Mouse (Mus musculus) Patski (cell line): ENCODE measurements at regions not wholly inside any gene's neighbourhood (a gene's known extent, or its start where the extent isn't known, plus 50 kb on each side); places are given as distances from the start of the nearest gene placed in this dataset.
A peak's percentile ranks its signal among the peaks of the same experiment; 100 is the strongest.

ENCODE experiments used
- ATAC-seq: fragments of 100-300 bp; one replicate; pipeline ENCODE4 v1.8.0; 2021
- CTCF ChIA-PET: fragments of 350-600 bp; sonication (Branson Sonifier 250); formaldehyde crosslinking; loops from one replicate; lab custom pipeline; 2022; ENCODE audit warnings: inconsistent platforms; lab: Charles Lee
- POLR2A ChIA-PET: fragments of 350-600 bp; sonication (Branson Sonifier 250); formaldehyde crosslinking; loops from one replicate; lab custom pipeline; 2022; ENCODE audit warnings: antibody characterized with exemption, inconsistent platforms; lab: Charles Lee
- DNase-seq: peaks from one replicate; pipeline ENCODE4 v3.0.0-alpha.2; 2011; ENCODE audit warnings: low read depth, low spot score
- H3K27me3 ChIP-seq: fragments of 371-371 bp; one replicate; pipeline ENCODE4 v1.5.1; 2021
- CTCF ChIP-seq: fragments of 100-300 bp; IDR thresholded peaks from one replicate; pipeline ENCODE4 v1.5.1; 2021
- in situ Hi-C: fragments of 300-500 bp; cut with MboI; formaldehyde crosslinking; loops from 3 replicates; pipeline ENCODE4 v1.11.1; 2018; ENCODE audit warnings: low pct_unique_long_range_greater_than_20kb, mixed read lengths

- CTCF ChIA-PET: interaction anchor here (1.7 kb wide), 1 partner anchor 11 kb away, joined by 3 read pairs; no protein-coding TSS in a partner anchor
- no peak for TF ChIP-seq CTCF
- ATAC-seq: no peak
- H3K27me3 ChIP-seq: no peaks in the 10 kb centered on the region
- in situ Hi-C loops: no loop called here
- no peak for DNase-seq
- POLR2A ChIA-PET: no interaction called here
Measured at GRCm38 (mm10) chr12:16012081-16012480, 195.4 kb upstream of the Trib2 start.

GRCm38 (mm10) chr12:16009822-16010620, 193.3 kb upstream of the Trib2 start:
- H3K27me3 ChIP-seq: no peaks in the 10 kb centered on the region
- POLR2A ChIA-PET: no interaction called here
- no peak for TF ChIP-seq CTCF
- ATAC-seq: no peak
- no peak for DNase-seq
- CTCF ChIA-PET: interaction anchor here (0.8 to 1.3 kb wide), 3 partner anchors 25 to 194 kb away, joined by 3 to 5 read pairs (median 3); no protein-coding TSS in a partner anchor
- in situ Hi-C loops: loop anchor here (5.0 kb wide), 2 partner anchors 98 to 193 kb away; partner anchors contain the start of gene Trib2

- no peak for DNase-seq
- TF ChIP-seq CTCF: no peak
- CTCF ChIA-PET: interaction anchor here (0.9 to 1.3 kb wide), 2 partner anchors 26 to 193 kb away, joined by 3 to 5 read pairs; no protein-coding TSS in a partner anchor
- H3K27me3 ChIP-seq: no peaks in the 10 kb centered on the region
- ATAC-seq: peak; percentile 46
- POLR2A ChIA-PET: no interaction called here
- in situ Hi-C loops: loop anchor here (5.0 kb wide), 2 partner anchors 97 to 192 kb away; partner anchors contain the start of gene Trib2
Measured at GRCm38 (mm10) chr12:16008763-16009515, 192.2 kb upstream of the Trib2 start.

- ChIA-PET CTCF (no interaction called here), POLR2A (no interaction called here)
- DNase-seq (no peak), ATAC-seq (no peak)
- in situ Hi-C loops: loop anchor here (5.0 kb wide), 2 partner anchors 96 to 191 kb away; partner anchors contain the start of gene Trib2
- H3K27me3 ChIP-seq: no peaks in the 10 kb centered on the region
- no peak for TF ChIP-seq CTCF
Measured at GRCm38 (mm10) chr12:16008261-16008660, 191.5 kb upstream of the Trib2 start.

- H3K27me3 ChIP-seq: no peaks in the 10 kb centered on the region
- DNase-seq: peak; percentile 79
- in situ Hi-C loops: loop anchor here (5.0 kb wide), 2 partner anchors 94 to 189 kb away; partner anchors contain the start of gene Trib2
- ATAC-seq: peak; percentile 88
- no peak for TF ChIP-seq CTCF
- ChIA-PET POLR2A (no interaction called here), CTCF (interaction anchor here (1.0 to 1.1 kb wide), 3 partner anchors 10 to 163 kb away, joined by 3 to 5 read pairs (median 3); no protein-coding TSS in a partner anchor)
Measured at GRCm38 (mm10) chr12:16006688-16007087, 190.0 kb upstream of the Trib2 start.

GRCm38 (mm10) chr12:16006286-16006685, 189.6 kb upstream of the Trib2 start:
- no peaks in the 10 kb centered on the region for H3K27me3 ChIP-seq
- DNase-seq (no peak), ATAC-seq (peak; percentile 41)
- in situ Hi-C loops: loop anchor here (5.0 kb wide), 2 partner anchors 94 to 189 kb away; partner anchors contain the start of gene Trib2
- CTCF ChIA-PET: interaction anchor here (1.1 kb wide), 2 partner anchors 9 to 20 kb away, joined by 3 to 5 read pairs; no protein-coding TSS in a partner anchor
- POLR2A ChIA-PET: no interaction called here
- no peak for TF ChIP-seq CTCF

- in situ Hi-C loops: loop anchor here (5.0 kb wide), 1 partner anchor 160 kb away; no protein-coding TSS in a partner anchor
- ATAC-seq: no peak
- no peaks in the 10 kb centered on the region for H3K27me3 ChIP-seq
- no peak for DNase-seq
- TF ChIP-seq CTCF: no peak
- ChIA-PET CTCF (no interaction called here), POLR2A (no interaction called here)
Measured at GRCm38 (mm10) chr12:16001811-16002210, 185.1 kb upstream of the Trib2 start.

GRCm38 (mm10) chr12:16001225-16001624, 184.5 kb upstream of the Trib2 start:
- in situ Hi-C loops: loop anchor here (5.0 kb wide), 1 partner anchor 161 kb away; no protein-coding TSS in a partner anchor

GRCm38 (mm10) chr12:15998331-15998730, 181.6 kb upstream of the Trib2 start:
- H3K27me3 ChIP-seq: no peaks in the 10 kb centered on the region
- DNase-seq (no peak), ATAC-seq (no peak)
- TF ChIP-seq CTCF: no peak
- POLR2A ChIA-PET: no interaction called here
- in situ Hi-C loops: no loop called here
- CTCF ChIA-PET: no interaction called here

More at GRCm38 (mm10) chr12:16001225-16001624, 184.5 kb upstream of the Trib2 start:
- DNase-seq (peak; percentile 72), ATAC-seq (peak; percentile 85)
- H3K27me3 ChIP-seq: no peaks in the 10 kb centered on the region
- ChIA-PET CTCF (interaction anchor here (1.2 kb wide), 1 partner anchor 10 kb away, joined by 3 read pairs; no protein-coding TSS in a partner anchor), POLR2A (no interaction called here)
- TF ChIP-seq CTCF: no peak

- no peak for TF ChIP-seq CTCF
- ATAC-seq: no peak
Measured at GRCm38 (mm10) chr12:15993866-15994265, 177.1 kb upstream of the Trib2 start.

More at GRCm38 (mm10) chr12:15993866-15994265, 177.1 kb upstream of the Trib2 start:
- CTCF ChIA-PET: no interaction called here
- no peaks in the 10 kb centered on the region for H3K27me3 ChIP-seq
- in situ Hi-C loops: no loop called here
- POLR2A ChIA-PET: no interaction called here
- DNase-seq: no peak
